Mouse (Mus musculus): ENCODE results near the gene Hdac4. TPM values are rescaled to one million over a fixed set of nuclear protein-coding genes. Genes with fewer than 3 reads are reported as not detected.

The Hdac4 gene
- polyA plus RNA-seq, 1 experiment from 2014 or later, result 25.3 TPM

GRCm38 (mm10) chr1:92034247-92034646 lies 161.3 kb downstream of the Hdac4 start:
- 85% methylated on average over 3 of the region's 3 CpGs for WGBS
- peaks cover 4% of the 10 kb centered on the region for H3K4me1 ChIP-seq (ENCODE audit: control insufficient read depth, insufficient read depth, low read length)
- no peaks in the 10 kb centered on the region for H3K27me3 ChIP-seq (ENCODE audit: control insufficient read depth, insufficient read depth, low read depth, low read length)
- no peaks in the 10 kb centered on the region for H3K36me3 ChIP-seq (ENCODE audit: control insufficient read depth, insufficient read depth, low read length)
- no peak overlapping the region for H3K4me2 ChIP-seq (ENCODE audit: low read length)
- ATAC-seq, result no peak
- H3K9me3 ChIP-seq (replicated peaks; ENCODE audit: control insufficient read depth, low read length, poor library complexity, severe bottlenecking), result no peaks in the 10 kb centered on the region
- H3K4me3 ChIP-seq (ENCODE audit: low read depth, low read length), result no peak overlapping the region
- H3K27ac ChIP-seq (ENCODE audit: low read length), result no peak overlapping the region
- H3K9ac ChIP-seq (ENCODE audit: low read depth, low read length), result no peak overlapping the region

GRCm38 (mm10) chr1:92033463-92033862 lies 162.0 kb downstream of the Hdac4 start:
- no peak for ATAC-seq
- no peak overlapping the region for H3K27ac ChIP-seq (ENCODE audit: low read length)
- H3K9ac ChIP-seq (ENCODE audit: low read depth, low read length), result no peak overlapping the region
- no peak overlapping the region for H3K4me2 ChIP-seq (ENCODE audit: low read length)
- no peaks in the 10 kb centered on the region for H3K9me3 ChIP-seq (replicated peaks; ENCODE audit: control insufficient read depth, low read length, poor library complexity, severe bottlenecking)
- WGBS, result 80% methylated on average over 7 of the region's 7 CpGs
- no peak overlapping the region for H3K4me3 ChIP-seq (ENCODE audit: low read depth, low read length)
- no peaks in the 10 kb centered on the region for H3K27me3 ChIP-seq (ENCODE audit: control insufficient read depth, insufficient read depth, low read depth, low read length)
- no peaks in the 10 kb centered on the region for H3K36me3 ChIP-seq (ENCODE audit: control insufficient read depth, insufficient read depth, low read length)
- H3K4me1 ChIP-seq (ENCODE audit: control insufficient read depth, insufficient read depth, low read length), result no peaks in the 10 kb centered on the region

GRCm38 (mm10) chr1:92030541-92030940 lies 165.0 kb downstream of the Hdac4 start:
- no peak for ATAC-seq
- H3K9me3 ChIP-seq (replicated peaks; ENCODE audit: control insufficient read depth, low read length, poor library complexity, severe bottlenecking), result no peaks in the 10 kb centered on the region
- WGBS, result 78% methylated on average over 6 of the region's 6 CpGs
- H3K9ac ChIP-seq (ENCODE audit: low read depth, low read length), result no peak overlapping the region
- no peak overlapping the region for H3K27ac ChIP-seq (ENCODE audit: low read length)
- no peaks in the 10 kb centered on the region for H3K4me1 ChIP-seq (ENCODE audit: control insufficient read depth, insufficient read depth, low read length)
- no peak overlapping the region for H3K4me3 ChIP-seq (ENCODE audit: low read depth, low read length)
- H3K4me2 ChIP-seq (ENCODE audit: low read length), result no peak overlapping the region
- no peaks in the 10 kb centered on the region for H3K27me3 ChIP-seq (ENCODE audit: control insufficient read depth, insufficient read depth, low read depth, low read length)
- no peaks in the 10 kb centered on the region for H3K36me3 ChIP-seq (ENCODE audit: control insufficient read depth, insufficient read depth, low read length)

- Histone ChIP-seq H3K4me1 (ENCODE audit: control insufficient read depth, insufficient read depth, low read length) (no peaks in the 10 kb centered on the region), H3K36me3 (ENCODE audit: control insufficient read depth, insufficient read depth, low read length) (no peaks in the 10 kb centered on the region), H3K9me3 (replicated peaks; ENCODE audit: control insufficient read depth, low read length, poor library complexity, severe bottlenecking) (no peaks in the 10 kb centered on the region), H3K9ac (ENCODE audit: low read depth, low read length) (no peak overlapping the region), H3K4me3 (ENCODE audit: low read depth, low read length) (no peak overlapping the region), H3K4me2 (ENCODE audit: low read length) (no peak overlapping the region), H3K27ac (ENCODE audit: low read length) (no peak overlapping the region), H3K27me3 (ENCODE audit: control insufficient read depth, insufficient read depth, low read depth, low read length) (no peaks in the 10 kb centered on the region)
- ATAC-seq, result no peak
- WGBS, result 93% methylated on average over 2 of the region's 2 CpGs
Measured at GRCm38 (mm10) chr1:92028158-92028557, 167.3 kb downstream of the Hdac4 start.

- no peak for ATAC-seq
- Histone ChIP-seq H3K27me3 (ENCODE audit: control insufficient read depth, insufficient read depth, low read depth, low read length) (no peaks in the 10 kb centered on the region), H3K27ac (ENCODE audit: low read length) (no peak overlapping the region), H3K4me1 (ENCODE audit: control insufficient read depth, insufficient read depth, low read length) (no peaks in the 10 kb centered on the region), H3K4me3 (ENCODE audit: low read depth, low read length) (no peak overlapping the region), H3K9ac (ENCODE audit: low read depth, low read length) (no peak overlapping the region), H3K36me3 (ENCODE audit: control insufficient read depth, insufficient read depth, low read length) (no peaks in the 10 kb centered on the region), H3K9me3 (replicated peaks; ENCODE audit: control insufficient read depth, low read length, poor library complexity, severe bottlenecking) (no peaks in the 10 kb centered on the region), H3K4me2 (ENCODE audit: low read length) (no peak overlapping the region)
- 88% methylated on average over 3 of the region's 3 CpGs for WGBS
Measured at GRCm38 (mm10) chr1:92026351-92026750, 169.1 kb downstream of the Hdac4 start.

GRCm38 (mm10) chr1:92023906-92024305 lies 171.6 kb downstream of the Hdac4 start:
- no peak overlapping the region for H3K9ac ChIP-seq (ENCODE audit: low read depth, low read length)
- no peak for ATAC-seq
- H3K4me1 ChIP-seq (ENCODE audit: control insufficient read depth, insufficient read depth, low read length), result no peaks in the 10 kb centered on the region
- no peak overlapping the region for H3K27ac ChIP-seq (ENCODE audit: low read length)
- H3K36me3 ChIP-seq (ENCODE audit: control insufficient read depth, insufficient read depth, low read length), result no peaks in the 10 kb centered on the region
- H3K27me3 ChIP-seq (ENCODE audit: control insufficient read depth, insufficient read depth, low read depth, low read length), result no peaks in the 10 kb centered on the region
- 87% methylated on average over 3 of the region's 3 CpGs for WGBS
- H3K4me3 ChIP-seq (ENCODE audit: low read depth, low read length), result no peak overlapping the region
- no peaks in the 10 kb centered on the region for H3K9me3 ChIP-seq (replicated peaks; ENCODE audit: control insufficient read depth, low read length, poor library complexity, severe bottlenecking)
- H3K4me2 ChIP-seq (ENCODE audit: low read length), result no peak overlapping the region

- Histone ChIP-seq H3K9me3 (replicated peaks; ENCODE audit: control insufficient read depth, low read length, poor library complexity, severe bottlenecking) (no peaks in the 10 kb centered on the region), H3K27me3 (ENCODE audit: control insufficient read depth, insufficient read depth, low read depth, low read length) (no peaks in the 10 kb centered on the region), H3K4me3 (ENCODE audit: low read depth, low read length) (no peak overlapping the region), H3K36me3 (ENCODE audit: control insufficient read depth, insufficient read depth, low read length) (no peaks in the 10 kb centered on the region), H3K9ac (ENCODE audit: low read depth, low read length) (no peak overlapping the region), H3K4me1 (ENCODE audit: control insufficient read depth, insufficient read depth, low read length) (no peaks in the 10 kb centered on the region), H3K27ac (ENCODE audit: low read length) (no peak overlapping the region), H3K4me2 (ENCODE audit: low read length) (no peak overlapping the region)
- WGBS, result 78% methylated on average over 4 of the region's 4 CpGs
- ATAC-seq, result no peak
Measured at GRCm38 (mm10) chr1:92022009-92022408, 173.5 kb downstream of the Hdac4 start.

- no peaks in the 10 kb centered on the region for H3K36me3 ChIP-seq (ENCODE audit: control insufficient read depth, insufficient read depth, low read length)
- no peak overlapping the region for H3K27ac ChIP-seq (ENCODE audit: low read length)
- no peak overlapping the region for H3K4me3 ChIP-seq (ENCODE audit: low read depth, low read length)
- no peaks in the 10 kb centered on the region for H3K27me3 ChIP-seq (ENCODE audit: control insufficient read depth, insufficient read depth, low read depth, low read length)
- no peaks in the 10 kb centered on the region for H3K4me1 ChIP-seq (ENCODE audit: control insufficient read depth, insufficient read depth, low read length)
- no peak for ATAC-seq
- no peak overlapping the region for H3K4me2 ChIP-seq (ENCODE audit: low read length)
- no peak overlapping the region for H3K9ac ChIP-seq (ENCODE audit: low read depth, low read length)
- 69% methylated on average over 4 of the region's 4 CpGs for WGBS
- no peaks in the 10 kb centered on the region for H3K9me3 ChIP-seq (replicated peaks; ENCODE audit: control insufficient read depth, low read length, poor library complexity, severe bottlenecking)
Measured at GRCm38 (mm10) chr1:92015938-92016672, 179.4 kb downstream of the Hdac4 start.

- H3K4me1 ChIP-seq (ENCODE audit: control insufficient read depth, insufficient read depth, low read length), result no peaks in the 10 kb centered on the region
- ATAC-seq, result no peak
- H3K27me3 ChIP-seq (ENCODE audit: control insufficient read depth, insufficient read depth, low read depth, low read length), result no peaks in the 10 kb centered on the region
- H3K9me3 ChIP-seq (replicated peaks; ENCODE audit: control insufficient read depth, low read length, poor library complexity, severe bottlenecking), result no peaks in the 10 kb centered on the region
- H3K36me3 ChIP-seq (ENCODE audit: control insufficient read depth, insufficient read depth, low read length), result no peaks in the 10 kb centered on the region
- H3K4me3 ChIP-seq (ENCODE audit: low read depth, low read length), result no peak overlapping the region
- H3K4me2 ChIP-seq (ENCODE audit: low read length), result no peak overlapping the region
- H3K9ac ChIP-seq (ENCODE audit: low read depth, low read length), result no peak overlapping the region
- no peak overlapping the region for H3K27ac ChIP-seq (ENCODE audit: low read length)
Measured at GRCm38 (mm10) chr1:92015252-92015651, 180.2 kb downstream of the Hdac4 start.

Measured in midbrain, embryonic 16.5 days (tissue).